Mouse (Mus musculus) macrophage (primary cell): Measurements from ENCODE around the gene Rfk. TPM values are rescaled to one million over a fixed set of nuclear protein-coding genes. Genes with fewer than 3 reads are reported as not detected.

Experiments
- H3K27ac ChIP-seq: fragments of 350-480 bp; formaldehyde crosslinking; 2 replicates; pipeline ENCODE4 v1.9.0; 2021
- H3K36me3 ChIP-seq: fragments of 350-480 bp; formaldehyde crosslinking; 2 replicates; pipeline ENCODE4 v1.9.0; 2021; ENCODE audit errors: inconsistent target
- H3K4me3 ChIP-seq: fragments of 350-480 bp; formaldehyde crosslinking; 2 replicates; pipeline ENCODE4 v1.9.0; 2021; ENCODE audit errors: inconsistent target
- H3K79me2 ChIP-seq: fragments of 350-480 bp; formaldehyde crosslinking; 2 replicates; pipeline ENCODE4 v1.9.0; 2021; ENCODE audit errors: inconsistent target
- WGBS: methylation state at CpG from one replicate; pipeline ENCODE4 v1.1.7; 2026; ENCODE audit warnings: inconsistent platforms; ENCODE audit not compliant: missing documents; 5-methylcytosine and 5-hydroxymethylcytosine counted together
- polyA plus RNA-seq: library from polyadenylated mRNA; stranded (reverse); fragments of 250-400 nt; gene quantifications from 3 replicates; pipeline ENCODE4 v1.2.4, GENCODE M21; 2018; ENCODE audit warnings: inconsistent platforms

Rfk gene
- polyA plus RNA-seq, 1 experiment from 2014 or later = 38.9 TPM

- WGBS = 92% methylated on average over 8 of the region's 8 CpGs
Observed at GRCm38 (mm10) chr19:17366364-17367090, 27.3 kb upstream of the Rfk start.

GRCm38 (mm10) chr19:17368557-17368956 lies 25.3 kb upstream of the Rfk start:
- H3K27ac ChIP-seq = no peak overlapping the region
- H3K79me2 ChIP-seq = no peaks in the 10 kb centered on the region
- no peak overlapping the region for H3K4me3 ChIP-seq
- H3K36me3 ChIP-seq = no peaks in the 10 kb centered on the region
- 85% methylated on average over 9 of the region's 9 CpGs for WGBS

More at GRCm38 (mm10) chr19:17366364-17367090, 27.3 kb upstream of the Rfk start:
- no peaks in the 10 kb centered on the region for H3K36me3 ChIP-seq
- no peak overlapping the region for H3K4me3 ChIP-seq
- H3K27ac ChIP-seq = no peak overlapping the region
- H3K79me2 ChIP-seq = no peaks in the 10 kb centered on the region

- Histone ChIP-seq H3K36me3 (no peaks in the 10 kb centered on the region), H3K79me2 (no peaks in the 10 kb centered on the region), H3K4me3 (no peak overlapping the region), H3K27ac (no peak overlapping the region)
- WGBS = 93% methylated on average over 7 of the region's 7 CpGs
Observed at GRCm38 (mm10) chr19:17369581-17369980, 24.3 kb upstream of the Rfk start.

GRCm38 (mm10) chr19:17372701-17373100 lies 21.1 kb upstream of the Rfk start, which contains the start of gene Gcnt1:
Gene Gcnt1, minus strand, starts transcription at chr19:17372844.
- Histone ChIP-seq H3K27ac (no peak within 1 kb of the TSS), H3K4me3 (no peak within 1 kb of the TSS), H3K36me3 (no peaks in the 10 kb centered on the region), H3K79me2 (no peaks in the 10 kb centered on the region)
- WGBS = 91% methylated on average over 3 of the region's 3 CpGs

GRCm38 (mm10) chr19:17378845-17379244 lies 15.0 kb upstream of the Rfk start:
- H3K36me3 ChIP-seq = no peaks in the 10 kb centered on the region
- no peak overlapping the region for H3K27ac ChIP-seq
- H3K4me3 ChIP-seq = no peak overlapping the region
- no peaks in the 10 kb centered on the region for H3K79me2 ChIP-seq

GRCm38 (mm10) chr19:17380549-17380948 lies 13.3 kb upstream of the Rfk start:
- H3K79me2 ChIP-seq = no peaks in the 10 kb centered on the region
- 67% methylated on average over 7 of the region's 7 CpGs for WGBS
- no peak overlapping the region for H3K4me3 ChIP-seq
- no peaks in the 10 kb centered on the region for H3K36me3 ChIP-seq
- H3K27ac ChIP-seq = no peak overlapping the region

- 47% methylated on average over 6 of the region's 6 CpGs for WGBS
- Histone ChIP-seq H3K4me3 (no peak overlapping the region), H3K27ac (no peak overlapping the region), H3K79me2 (no peaks in the 10 kb centered on the region), H3K36me3 (no peaks in the 10 kb centered on the region)
Observed at GRCm38 (mm10) chr19:17382807-17383397, 10.9 kb upstream of the Rfk start.

GRCm38 (mm10) chr19:17385022-17385421 lies 8.8 kb upstream of the Rfk start:
- Histone ChIP-seq H3K79me2 (no peaks in the 10 kb centered on the region), H3K36me3 (no peaks in the 10 kb centered on the region), H3K27ac (no peak overlapping the region), H3K4me3 (no peak overlapping the region)
- 98% methylated on average over 4 of the region's 4 CpGs for WGBS

- Histone ChIP-seq H3K36me3 (no peaks in the 10 kb centered on the region), H3K79me2 (no peaks in the 10 kb centered on the region), H3K4me3 (no peak overlapping the region), H3K27ac (no peak overlapping the region)
- WGBS = 45% methylated on average over 1 of the region's 1 CpGs
Observed at GRCm38 (mm10) chr19:17385426-17385825, 8.4 kb upstream of the Rfk start.

- Histone ChIP-seq H3K4me3 (no peak overlapping the region), H3K27ac (no peak overlapping the region), H3K36me3 (no peaks in the 10 kb centered on the region), H3K79me2 (no peaks in the 10 kb centered on the region)
- WGBS = 97% methylated on average over 6 of the region's 6 CpGs
Observed at GRCm38 (mm10) chr19:17386424-17386823, 7.4 kb upstream of the Rfk start.

GRCm38 (mm10) chr19:17388404-17388803 lies 5.4 kb upstream of the Rfk start:
- Histone ChIP-seq H3K36me3 (no peaks in the 10 kb centered on the region), H3K79me2 (no peaks in the 10 kb centered on the region), H3K27ac (no peak overlapping the region), H3K4me3 (no peak overlapping the region)
- WGBS = 20% methylated on average over 2 of the region's 2 CpGs

GRCm38 (mm10) chr19:17392866-17393265 lies 977 bp upstream of the Rfk start:
- Histone ChIP-seq H3K4me3 (no peak overlapping the region), H3K27ac (no peak overlapping the region), H3K79me2 (peaks cover 16% of the 10 kb centered on the region; the same call in 1 of the 2 replicates), H3K36me3 (peaks cover under 1% of the 10 kb centered on the region; the same call in 1 of the 2 replicates)
- WGBS = 57% methylated on average over 2 of the region's 3 CpGs

GRCm38 (mm10) chr19:17396802-17397201 lies 3.0 kb downstream of the Rfk start:
- Histone ChIP-seq H3K36me3 (peaks cover 24% of the 10 kb centered on the region; the same call in 1 of the 2 replicates), H3K79me2 (peaks cover 16% of the 10 kb centered on the region; the same call in 1 of the 2 replicates)
- WGBS = 72% methylated on average over 4 of the region's 4 CpGs

GRCm38 (mm10) chr19:17397922-17398321 lies 4.1 kb downstream of the Rfk start:
- Histone ChIP-seq H3K36me3 (peaks cover 24% of the 10 kb centered on the region; the same call in 1 of the 2 replicates), H3K27ac (no peak overlapping the region), H3K4me3 (no peak overlapping the region), H3K79me2 (peaks cover 16% of the 10 kb centered on the region; the same call in 1 of the 2 replicates)
- 86% methylated on average over 5 of the region's 5 CpGs for whole genome bisulfite sequencing

More at GRCm38 (mm10) chr19:17396802-17397201, 3.0 kb downstream of the Rfk start:
- no peak overlapping the region for H3K4me3 ChIP-seq
- no peak overlapping the region for H3K27ac ChIP-seq

- peaks cover 11% of the 10 kb centered on the region; the same call in 1 of the 2 replicates for H3K79me2 ChIP-seq
- WGBS = 91% methylated on average over 4 of the region's 4 CpGs
- H3K36me3 ChIP-seq = peaks cover 24% of the 10 kb centered on the region; the same call in 1 of the 2 replicates
- no peak overlapping the region for H3K4me3 ChIP-seq
- no peak overlapping the region for H3K27ac ChIP-seq
Observed at GRCm38 (mm10) chr19:17399965-17400364, 6.1 kb downstream of the Rfk start.
